Mouse (Mus musculus) effector memory CD4-positive, alpha-beta T cell, adult 5 months (primary cell): ENCODE data around the gene Strip2. TPM values are rescaled to one million over a fixed set of nuclear protein-coding genes. Genes with fewer than 3 reads are reported as not detected.

Experiments used
- polyA plus RNA-seq: library from polyadenylated mRNA; unstranded; fragments of 100-300 nt; shearing (Covaris generic); gene quantifications from one replicate; pipeline ENCODE4 v1.2.1, GENCODE M21; 2017

Strip2 gene
- not detected for polyA plus RNA-seq

DNA sequence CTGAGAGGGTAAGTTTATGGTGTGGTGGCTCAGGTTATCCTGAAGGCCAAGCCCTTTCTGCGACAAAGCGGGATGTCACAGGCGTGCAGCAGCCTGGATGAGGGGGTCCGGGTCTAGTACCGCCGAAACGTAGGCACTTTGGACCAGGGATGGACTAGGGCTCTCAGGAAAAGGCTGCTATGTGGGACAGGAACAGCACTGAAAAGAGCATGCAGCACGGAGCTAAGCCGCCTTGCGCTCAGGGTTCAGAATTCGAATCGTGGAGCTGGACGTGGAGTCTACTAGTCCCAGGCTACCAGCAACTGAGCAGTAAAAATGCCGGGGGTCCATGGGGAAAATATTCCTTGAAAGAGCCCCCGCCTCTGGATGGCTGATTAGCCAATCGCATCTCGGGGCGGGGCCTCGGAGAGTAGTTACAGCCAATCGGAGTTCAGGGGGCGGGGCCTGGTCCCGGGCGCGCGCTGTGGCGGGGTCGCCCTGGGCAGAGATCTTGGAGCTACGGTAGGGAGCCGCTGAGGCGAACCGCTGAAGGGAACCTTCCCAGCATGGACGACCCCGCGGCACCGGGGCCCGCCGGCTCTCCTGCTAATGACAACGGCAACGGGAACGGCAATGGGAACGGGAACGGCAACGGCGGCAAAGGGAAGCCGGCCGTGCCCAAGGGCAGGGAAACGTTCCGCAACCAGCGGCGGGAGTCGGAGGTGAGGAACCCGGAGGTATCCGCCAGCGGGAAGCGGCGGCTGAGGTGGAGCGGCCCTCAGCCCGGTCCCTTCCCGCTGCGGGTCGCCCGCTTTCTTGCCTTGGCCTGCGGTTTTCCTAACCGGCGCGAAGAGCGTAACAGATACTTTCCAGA, at the start of gene Strip2:
Gene Strip2, plus strand, starts transcription at position 483 of the 853 bp plus-strand sequence.

Other genes with a start within 250 kb of the Strip2 start
- 0.47 TPM for gene Tspan33, start 222.8 kb upstream of the Strip2 start, polyA plus RNA-seq
- gene Smo, start 181.5 kb upstream of the Strip2 start, polyA plus RNA-seq = not detected
- gene Ahcyl2, start 149.0 kb upstream of the Strip2 start, polyA plus RNA-seq = 90.3 TPM
- gene Nrf1, start 131.0 kb downstream of the Strip2 start, polyA plus RNA-seq = 82.0 TPM